Mouse (Mus musculus) ovary, adult 18-20 months (tissue): ENCODE results near the gene Pgap1.

Experiments
- DNase-seq: peaks from one replicate; pipeline ENCODE4 v3.0.0; 2022; ENCODE audit warnings: low spot score, mixed read lengths

Pgap1 gene

DNA sequence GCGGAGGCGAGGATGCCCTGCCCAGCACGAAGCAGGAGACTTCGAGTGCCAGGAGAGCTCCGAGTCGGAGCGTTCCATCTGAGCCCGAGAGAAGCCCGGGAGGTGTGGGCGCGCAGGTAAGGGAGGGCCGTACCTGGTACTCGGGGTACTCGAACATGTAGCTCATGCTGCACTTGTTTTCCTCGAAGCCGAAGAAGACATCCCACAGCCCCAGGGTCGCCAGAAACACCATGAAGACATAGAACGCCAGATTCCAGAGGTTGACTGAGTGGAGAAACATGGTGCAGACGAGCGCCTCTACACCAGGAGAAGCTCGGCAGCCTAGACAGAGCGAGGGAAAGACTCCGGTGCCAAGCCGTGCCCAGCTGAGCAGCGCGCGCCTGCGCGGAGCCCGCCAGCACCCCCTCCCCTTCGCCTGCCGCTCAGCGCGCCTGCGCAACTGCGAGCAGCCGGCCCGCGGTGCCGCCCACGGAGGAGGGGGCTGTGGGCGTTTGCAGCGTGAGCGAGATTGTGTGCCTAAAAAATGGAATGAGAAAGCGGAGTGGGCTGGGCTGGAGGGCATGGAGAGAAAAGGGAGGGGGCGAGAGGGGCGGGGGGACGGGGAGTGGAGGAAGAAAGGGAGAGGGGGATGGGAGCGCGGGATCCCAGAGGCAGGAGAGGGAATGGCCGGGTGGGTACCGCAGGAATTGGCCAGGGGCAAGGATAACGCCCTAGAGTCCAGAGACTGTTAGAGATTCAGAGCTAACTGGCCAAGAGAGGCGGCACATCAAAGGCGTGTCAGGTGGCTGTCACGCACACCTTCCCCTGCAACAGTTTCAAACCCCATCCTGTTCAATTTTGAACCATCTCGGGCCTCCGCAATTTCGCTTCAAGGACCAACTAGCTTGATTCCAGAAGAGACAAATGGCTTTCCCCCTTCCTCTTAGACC lies at the start of gene Pgap1:
TSS of gene Pgap1 (minus strand) at position 384 of the 929 bp plus-strand sequence.
- peak; percentile 84 for DNase-seq

DNA sequence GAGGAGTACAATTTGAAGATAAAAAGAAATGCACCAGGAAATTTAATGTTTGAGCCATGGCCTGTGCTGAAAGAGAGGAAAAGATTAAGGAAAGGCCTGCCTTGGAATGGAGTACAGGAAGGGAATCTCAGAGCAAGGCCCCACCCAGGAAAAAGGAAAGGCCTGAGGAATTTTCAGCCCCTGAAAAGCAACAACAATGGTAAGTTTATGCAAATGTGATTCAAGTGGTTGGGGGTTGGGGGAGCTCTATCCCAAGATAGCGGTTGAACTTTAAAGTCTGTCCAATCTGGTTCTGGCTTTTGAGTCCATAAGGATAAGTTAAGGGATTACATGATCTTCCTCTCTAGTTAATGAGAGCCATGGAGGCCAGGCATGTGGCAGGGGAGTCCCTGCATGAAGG lies 49.5 kb upstream of the Pgap1 start:
- no peak for DNase-seq

DNA sequence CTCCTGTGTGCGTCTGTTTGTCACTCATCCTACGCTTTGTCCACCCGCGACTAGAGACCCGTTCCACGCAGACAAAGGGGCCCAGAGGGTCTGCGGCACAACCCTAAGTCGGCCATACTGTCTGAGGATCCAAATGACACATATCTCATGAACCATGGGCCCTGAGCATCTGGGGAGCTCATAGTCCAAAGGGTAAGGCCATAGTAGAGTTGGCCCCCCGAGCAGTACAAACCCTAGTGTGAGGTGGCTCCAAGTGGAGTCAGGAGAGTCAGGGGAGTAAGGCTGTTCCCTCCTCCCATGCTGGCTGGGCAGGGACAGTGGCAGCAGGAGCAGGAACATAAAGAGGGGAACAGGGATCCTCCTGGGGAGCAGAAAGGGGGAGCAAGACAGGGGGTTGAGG lies 44.2 kb upstream of the Pgap1 start:
- no peak for DNase-seq

DNA sequence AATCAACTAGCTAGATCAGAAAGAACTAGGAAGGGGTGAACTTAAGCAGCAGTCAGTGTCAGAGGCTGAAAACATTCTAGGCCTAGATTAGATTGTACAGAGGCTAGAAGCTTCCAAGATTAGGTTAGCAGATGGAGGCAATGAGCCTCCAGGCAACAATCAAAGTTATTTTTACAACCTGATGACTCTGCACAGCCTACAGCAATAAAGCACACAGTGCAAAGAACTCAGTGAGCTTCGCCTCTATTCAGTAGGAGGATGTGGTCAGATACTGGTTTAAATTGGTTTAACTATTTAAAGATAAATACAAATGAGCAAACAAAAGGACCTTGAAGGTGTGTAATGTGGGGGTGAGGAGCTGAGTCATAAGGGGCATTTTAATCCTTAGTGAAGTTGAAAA lies 42.8 kb upstream of the Pgap1 start:
- DNase-seq, result no peak

DNA sequence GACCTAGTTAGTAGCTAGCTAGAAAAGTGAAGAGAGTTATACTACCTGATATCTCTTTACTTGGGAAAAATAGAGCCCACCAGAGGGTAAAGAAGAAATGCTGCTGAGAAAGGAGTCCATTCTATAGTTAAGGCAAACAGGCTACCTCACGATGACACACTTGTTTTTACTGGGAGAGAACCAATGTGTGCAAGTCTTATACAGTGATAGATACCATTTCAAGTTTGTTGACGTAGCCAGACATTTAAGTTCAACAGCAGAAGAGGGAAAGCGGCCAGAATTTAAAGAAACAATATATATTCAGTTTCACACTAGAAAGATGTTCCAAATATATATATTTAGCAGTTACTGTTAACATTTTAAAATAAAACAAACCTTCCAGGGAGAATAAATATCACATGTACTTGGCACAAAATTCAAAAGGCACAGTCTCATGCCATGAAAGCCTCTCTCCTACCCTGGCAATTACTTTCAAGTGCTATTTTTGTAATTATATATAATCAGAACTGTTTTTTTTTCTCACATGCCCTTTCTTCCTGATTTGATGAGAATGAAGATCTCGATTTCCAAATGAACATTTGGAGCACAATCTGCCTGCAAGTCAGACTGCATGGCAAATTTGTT lies 40.2 kb upstream of the Pgap1 start:
- DNase-seq, result no peak

DNA sequence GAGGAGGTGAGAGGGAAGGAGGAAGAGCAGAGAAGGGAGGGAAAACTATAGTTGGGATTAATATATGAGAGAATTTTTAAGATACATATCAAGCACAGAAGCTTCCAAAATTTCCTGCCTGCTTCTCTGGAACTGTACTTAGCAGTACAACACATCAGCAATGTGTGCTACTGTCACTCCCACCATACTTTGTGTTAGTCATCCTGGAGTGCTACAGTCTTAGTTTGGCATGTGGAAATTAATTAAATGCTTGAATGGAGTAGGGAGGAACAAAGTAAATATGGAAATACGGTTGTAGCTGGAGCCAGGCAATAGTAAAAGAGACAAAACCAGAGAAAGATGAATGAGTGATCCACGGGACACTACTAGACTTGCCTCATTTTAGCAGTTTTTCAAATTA lies 38.7 kb upstream of the Pgap1 start:
- DNase-seq, result no peak

DNA sequence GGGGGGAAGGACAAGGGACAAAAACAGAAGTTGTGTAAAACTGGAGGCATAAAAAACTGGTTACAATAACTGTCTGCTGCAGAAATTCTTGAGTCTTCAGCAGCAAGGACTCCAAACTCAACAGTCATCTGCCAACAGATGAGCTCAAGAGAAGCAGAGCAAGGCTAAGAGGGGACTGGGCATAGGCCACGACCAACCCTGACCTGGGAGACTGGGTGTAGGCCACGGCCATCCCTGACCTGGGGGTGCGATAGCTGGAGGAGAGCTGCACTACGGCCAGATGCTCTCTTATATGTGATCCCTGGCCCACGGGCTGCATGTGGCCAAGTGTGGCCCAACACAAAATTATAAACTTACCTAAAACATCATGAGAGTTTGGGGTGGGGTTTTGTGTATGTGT lies 29.6 kb upstream of the Pgap1 start:
- DNase-seq, result no peak

DNA sequence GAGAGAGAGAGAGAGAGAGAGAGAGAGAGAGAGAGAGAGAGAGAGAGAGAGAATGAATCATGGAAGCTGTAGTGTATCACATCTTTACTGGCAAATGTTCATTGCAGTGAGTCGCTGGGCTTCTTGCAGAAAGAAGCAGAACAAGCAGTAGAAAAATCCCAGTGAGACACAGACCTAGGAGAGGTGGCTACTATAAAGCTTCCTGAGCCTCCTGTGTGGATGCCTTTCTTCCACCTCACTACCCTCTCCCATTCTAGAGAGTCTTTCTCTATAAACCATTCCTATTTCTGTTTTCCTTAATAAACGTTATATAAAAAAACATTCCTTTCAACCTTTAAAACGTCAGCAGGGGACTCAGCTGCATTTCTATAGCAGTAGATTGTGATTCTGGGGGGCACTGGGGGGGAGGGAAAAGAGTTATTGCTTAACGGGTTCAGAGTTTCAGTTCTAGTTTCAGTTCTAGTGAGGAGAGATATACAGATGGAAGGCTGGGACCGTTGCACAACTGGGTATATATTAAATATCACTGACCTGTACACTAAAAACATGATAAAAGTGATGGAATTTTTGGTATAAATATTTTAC lies 28.6 kb upstream of the Pgap1 start:
- DNase-seq, result no peak

DNA sequence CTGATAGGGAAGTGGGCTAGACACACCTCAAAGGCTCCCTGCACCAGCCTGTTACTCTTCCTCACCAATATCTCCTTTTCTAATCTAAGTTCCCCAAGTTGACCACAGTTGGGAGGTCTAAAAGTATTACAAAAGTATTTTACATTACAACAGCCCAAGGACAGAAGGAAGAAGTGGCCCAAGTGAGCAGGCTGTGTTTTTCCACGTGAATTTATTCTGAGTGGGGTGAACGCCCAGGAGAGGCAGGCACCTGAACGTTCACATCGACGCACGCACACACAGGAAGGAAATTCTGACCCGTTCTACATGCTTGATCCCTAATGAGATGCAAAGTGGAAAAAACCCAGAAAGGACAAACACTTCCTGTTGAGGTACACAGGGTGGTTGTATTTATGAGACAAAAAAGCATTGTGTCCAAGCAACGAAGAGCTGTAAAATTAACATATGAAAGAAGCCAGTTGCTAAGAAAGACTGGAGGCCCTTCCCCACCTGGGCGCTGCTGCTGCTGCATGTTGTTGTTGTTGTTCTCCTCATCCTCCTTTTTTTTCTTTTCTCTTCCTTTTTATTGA lies 27.9 kb upstream of the Pgap1 start:
- no peak for DNase-seq

DNA sequence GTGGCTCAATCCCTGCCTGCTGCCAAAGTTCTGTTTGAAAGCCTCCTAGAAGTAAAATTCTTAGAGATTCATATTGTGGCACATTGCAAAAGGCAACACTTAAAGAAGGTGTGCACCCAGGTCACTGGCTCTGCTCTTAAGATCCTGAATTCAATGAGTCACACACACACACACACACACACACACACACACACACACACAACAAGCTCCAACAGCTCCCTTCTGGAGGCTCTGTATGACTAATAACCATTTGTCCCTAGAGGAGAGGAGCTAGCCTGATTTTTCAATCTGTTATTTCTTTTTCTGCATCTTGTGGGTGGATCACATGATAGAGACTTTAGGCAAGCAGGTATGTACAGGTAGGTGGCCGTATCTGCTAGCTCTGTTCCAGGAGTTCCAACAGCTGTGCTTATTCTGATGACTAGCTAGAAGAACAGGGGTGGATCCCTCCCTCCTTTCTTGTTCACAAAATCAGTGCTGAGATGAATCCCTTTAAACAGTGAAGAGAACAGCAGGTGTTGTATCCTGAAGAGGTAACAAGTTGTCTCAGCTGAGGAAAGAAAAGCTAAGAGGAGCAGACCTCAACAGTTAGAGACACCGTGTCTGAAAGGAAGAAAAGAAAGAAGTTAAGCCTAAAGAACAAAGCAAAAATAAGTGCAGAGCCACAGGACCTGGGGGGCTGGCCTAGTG lies 27.2 kb upstream of the Pgap1 start:
- DNase-seq, result no peak

DNA sequence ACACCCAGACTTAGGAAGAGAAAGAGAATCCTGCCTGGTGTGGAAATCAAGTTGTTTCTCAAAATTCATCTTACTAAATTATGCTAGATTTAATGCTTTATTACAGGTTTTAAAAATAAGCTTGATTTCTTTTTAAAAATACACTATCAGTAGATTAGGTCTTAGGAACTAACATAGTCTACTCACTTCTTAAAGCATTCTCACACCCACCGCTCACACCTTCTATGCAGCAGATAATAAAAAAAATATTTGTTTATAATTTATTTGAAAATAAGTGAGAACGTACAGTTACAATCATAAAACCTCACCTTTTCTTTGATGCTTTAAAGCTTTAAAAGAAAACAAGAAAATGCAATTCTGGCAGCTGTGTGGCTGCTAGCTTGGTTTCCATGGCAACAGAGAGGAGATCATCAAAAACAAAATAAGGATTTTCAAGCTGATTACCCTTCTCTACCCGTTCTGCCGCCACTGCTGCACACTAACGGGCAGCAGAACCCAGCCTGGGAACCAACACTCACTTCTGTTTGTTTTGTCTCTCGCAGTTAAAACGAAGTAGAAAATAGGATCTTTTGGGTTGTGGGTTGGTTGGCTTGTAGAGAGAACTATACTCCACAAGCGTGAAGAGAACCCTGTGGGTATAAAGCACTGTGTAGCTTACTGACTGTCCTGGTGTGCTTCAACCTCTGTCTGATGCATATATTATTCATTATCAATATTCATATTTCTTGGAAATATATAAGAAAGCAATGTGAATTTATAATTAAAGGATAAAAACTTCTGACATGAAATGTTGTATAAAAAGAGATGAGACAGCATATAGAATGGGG lies 21.1 kb upstream of the Pgap1 start:
- DNase-seq, result no peak

DNA sequence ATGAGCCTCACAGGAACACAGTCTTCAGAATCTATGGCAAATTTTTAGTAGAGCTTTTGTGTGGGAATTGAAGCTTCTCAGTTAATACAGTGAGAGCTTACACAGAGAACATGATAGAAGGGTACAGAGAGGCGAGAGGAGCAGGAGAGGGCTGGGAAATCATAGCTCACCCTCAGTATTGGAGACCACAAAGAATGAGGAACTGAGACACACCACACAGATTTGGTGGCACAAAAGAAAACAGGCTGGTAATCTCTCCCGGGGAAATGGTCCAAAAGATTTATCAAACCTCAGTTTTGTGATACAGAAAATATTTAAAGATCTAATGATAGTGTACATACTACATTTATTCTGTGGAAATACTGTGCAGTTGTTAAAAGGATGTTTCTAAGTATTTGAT lies 11.6 kb upstream of the Pgap1 start:
- DNase-seq, result no peak

DNA sequence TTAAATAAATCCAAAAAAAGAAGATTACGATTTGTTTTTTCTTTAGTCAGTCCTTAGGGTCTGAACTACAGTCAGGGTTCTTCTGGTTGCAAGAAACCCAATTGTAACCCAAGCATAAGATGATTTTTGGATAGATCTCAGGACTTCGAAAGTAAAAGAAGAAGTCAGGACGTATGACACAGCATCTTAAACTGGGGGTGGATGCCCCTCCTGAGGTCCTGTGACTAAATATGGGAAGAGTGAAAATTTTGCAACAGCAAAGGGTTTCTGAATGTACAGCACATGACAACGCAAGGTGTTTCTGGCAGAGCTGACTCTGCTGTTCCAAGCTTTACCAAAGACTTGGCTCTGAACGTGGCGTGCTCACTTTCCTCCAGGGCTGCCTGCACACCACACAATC lies 6.4 kb upstream of the Pgap1 start:
- DNase-seq, result no peak

DNA sequence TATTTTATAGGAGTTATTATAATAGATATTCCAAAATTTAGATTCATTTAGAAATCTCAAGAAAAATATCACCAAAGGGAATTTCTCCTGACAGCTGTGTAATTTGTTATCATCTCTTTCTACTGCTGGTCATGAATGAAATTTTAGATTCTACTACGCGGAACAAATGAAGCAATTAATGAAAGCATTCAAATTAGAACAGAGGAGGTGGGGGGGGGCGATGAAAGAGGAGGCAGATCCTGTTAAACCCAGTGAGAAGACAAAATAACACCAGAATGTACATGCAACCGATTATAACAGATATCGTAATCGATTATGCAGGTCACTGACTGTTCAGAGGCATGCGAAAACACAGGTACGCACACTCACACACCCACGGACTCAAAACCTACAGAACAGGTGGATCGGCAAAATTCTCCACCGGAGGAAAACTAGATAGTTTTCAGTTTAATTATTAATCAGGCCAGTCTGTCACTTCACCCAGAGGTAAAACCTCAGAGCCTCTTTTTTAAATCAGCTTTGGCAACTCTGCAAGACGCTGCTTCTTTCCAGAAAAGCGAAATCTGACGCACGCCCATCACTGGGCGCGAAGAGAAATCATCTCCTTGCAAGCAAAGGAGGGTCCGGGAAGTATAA lies 780 bp downstream of the Pgap1 start:
- DNase-seq, result no peak

DNA sequence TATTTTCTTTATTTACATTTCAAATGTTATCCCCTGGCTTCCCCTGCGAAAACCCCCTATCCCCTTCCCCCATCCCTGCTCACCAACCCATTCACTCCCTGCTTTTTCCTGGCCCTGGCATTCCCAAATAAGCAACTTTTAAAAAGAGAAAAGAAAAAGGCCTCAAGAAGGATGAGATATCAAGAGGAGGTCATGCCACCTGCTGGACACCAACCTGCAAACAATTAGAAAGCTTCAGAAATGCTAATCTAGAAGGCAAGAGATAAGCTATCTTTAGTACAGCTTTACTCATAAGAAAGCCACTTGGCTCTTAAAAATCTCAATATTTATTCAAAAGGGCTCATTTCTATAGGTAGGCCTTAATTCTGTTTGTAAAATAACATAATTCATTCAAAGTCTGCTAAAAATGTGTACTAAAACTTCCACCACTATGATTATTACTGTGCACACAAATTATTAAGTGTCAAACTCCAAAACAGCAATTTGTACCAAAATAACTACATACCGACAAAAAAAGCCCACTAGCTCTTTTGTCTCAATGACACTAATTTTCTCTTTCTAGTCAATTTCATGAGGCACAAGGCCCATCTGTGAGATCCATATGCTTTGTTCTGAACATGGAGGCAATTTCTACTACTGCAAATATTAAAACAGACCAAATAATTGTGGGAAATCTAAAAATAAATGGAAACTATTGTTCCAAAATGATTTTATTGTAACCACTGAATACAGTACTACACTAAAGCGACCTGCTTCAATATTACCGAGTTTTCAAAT lies 1.9 kb downstream of the Pgap1 start:
- DNase-seq, result no peak

DNA sequence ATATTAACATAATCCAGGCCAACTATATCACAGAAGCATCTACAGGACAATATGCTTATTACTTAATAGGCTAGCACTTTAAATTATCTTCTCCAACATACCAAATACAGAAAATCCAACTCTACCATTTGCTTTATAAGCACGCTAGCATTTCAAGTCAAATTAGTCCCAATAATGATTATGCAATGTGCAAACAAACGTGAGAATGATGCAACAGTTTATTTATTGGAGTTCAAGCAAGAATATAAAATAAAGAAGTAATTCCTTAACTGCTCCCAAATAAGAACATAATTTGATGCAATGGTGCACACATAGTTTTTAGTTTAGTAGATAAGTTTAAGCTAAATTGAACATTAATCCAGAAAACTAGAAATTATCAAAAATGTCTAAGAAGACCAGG lies 4.9 kb downstream of the Pgap1 start:
- DNase-seq, result no peak

DNA sequence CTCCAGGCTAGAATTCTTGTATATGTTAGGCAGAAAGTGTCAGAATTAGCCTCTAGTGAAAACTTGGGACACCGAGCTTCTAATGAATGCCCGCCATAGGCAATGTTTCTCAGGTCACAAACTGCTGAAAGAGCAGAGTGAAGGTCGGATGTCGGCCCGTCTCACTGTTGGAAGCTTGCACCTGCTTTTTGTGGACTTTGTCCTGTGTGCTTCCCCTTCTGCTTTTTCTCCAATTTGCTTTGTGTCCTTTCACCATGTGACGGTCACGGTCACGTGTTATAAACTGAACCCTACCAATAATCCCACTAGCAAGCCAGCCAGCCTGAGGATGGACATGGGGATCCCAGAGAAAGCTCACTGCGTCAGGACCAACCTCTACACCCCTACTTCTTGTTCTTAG lies 12.3 kb downstream of the Pgap1 start:
- no peak for DNase-seq

DNA sequence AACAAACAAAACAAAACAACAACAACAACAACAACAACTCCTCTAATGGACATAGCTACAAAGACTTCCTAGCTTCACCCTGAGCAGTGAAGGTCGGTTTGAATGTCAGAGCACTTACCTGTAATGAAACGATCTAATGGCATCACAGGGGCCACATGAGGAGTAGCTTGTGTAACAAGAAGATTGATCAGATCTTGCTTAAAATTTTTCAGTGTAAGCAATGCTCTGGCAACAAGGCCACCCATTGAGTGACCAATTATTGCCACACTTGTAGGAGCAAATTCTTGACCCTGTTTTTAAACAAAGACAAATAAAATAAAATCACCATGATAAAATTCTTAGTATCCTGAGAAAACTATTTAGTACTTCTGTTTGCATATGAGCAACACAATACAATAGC lies 14.6 kb downstream of the Pgap1 start:
- DNase-seq, result no peak

DNA sequence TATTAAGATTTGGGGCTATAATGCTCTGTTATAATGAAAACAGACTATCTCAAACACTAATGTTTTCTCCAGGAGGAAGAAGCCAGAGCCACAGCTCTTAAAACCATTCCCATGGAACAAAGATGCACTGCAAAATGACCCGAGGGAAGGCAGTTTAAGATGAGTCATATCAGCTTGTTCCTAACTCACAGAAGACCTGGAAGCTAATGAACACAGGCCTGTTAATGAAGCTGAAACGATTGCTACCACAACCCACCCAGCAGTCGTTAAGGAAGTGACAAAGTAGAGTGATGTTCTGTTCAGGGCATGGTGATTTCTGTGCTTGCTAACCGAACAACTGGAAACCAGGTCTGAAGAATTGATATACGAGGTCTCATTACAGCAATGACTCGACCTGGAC lies 26.3 kb downstream of the Pgap1 start:
- DNase-seq, result no peak

DNA sequence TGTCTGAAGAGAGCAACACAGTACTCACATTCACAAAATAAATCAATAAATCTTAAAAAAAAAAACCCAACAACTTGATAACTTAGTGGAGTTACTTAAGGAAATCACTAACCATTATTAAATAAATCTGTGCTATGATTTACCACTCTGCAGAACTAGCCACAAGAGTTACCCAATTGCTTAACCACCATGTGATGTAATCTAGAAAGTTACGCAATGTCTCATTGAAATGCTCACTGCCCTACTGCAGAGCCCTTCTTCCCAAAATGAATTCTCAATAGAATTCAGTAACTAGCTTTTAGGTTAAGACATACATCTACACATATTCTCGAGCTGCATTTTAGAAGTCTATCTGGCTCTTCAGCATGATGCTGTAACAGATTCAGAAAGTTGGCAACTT lies 33.8 kb downstream of the Pgap1 start:
- DNase-seq, result no peak
